Mouse (Mus musculus): Measurements from ENCODE around the gene Tert. TPM values are rescaled to one million over a fixed set of nuclear protein-coding genes. Genes with fewer than 3 reads are reported as not detected.

Gene Tert
- polyA plus RNA-seq, 1 experiment from 2014 or later = 1.4 TPM

GRCm38 (mm10) chr13:73626410-73626744 lies 334 bp upstream of the Tert start:
- Histone ChIP-seq H3K36me3 (0 out of 2 replicates have a peak, but pooled peaks cover 8% of the 10 kb centered on the region), H3K27me3 (no peaks in the 10 kb centered on the region), H3K9ac (no peak overlapping the region; the same call in 1 of the 2 replicates), H3K9me3 (replicated peaks) (no peaks in the 10 kb centered on the region), H3K4me1 (replicated peaks) (peaks cover 12% of the 10 kb centered on the region), H3K4me3 (peak overlapping the region; percentile 68), H3K27ac (no peak overlapping the region), H3K4me2 (peak overlapping the region; percentile 97)
- ATAC-seq (replicated peaks; ENCODE audit: insufficient number of reproducible peaks, insufficient read depth, low FRiP score, low read depth) = no peak
- 45% methylated on average over 6 of the region's 6 CpGs for WGBS

GRCm38 (mm10) chr13:73628586-73629113 lies 1.9 kb downstream of the Tert start:
- WGBS = 78% methylated on average over 11 of the region's 11 CpGs
- no peak overlapping the region for H3K27ac ChIP-seq
- ATAC-seq (replicated peaks; ENCODE audit: insufficient number of reproducible peaks, insufficient read depth, low FRiP score, low read depth) = no peak
- H3K4me1 ChIP-seq (replicated peaks) = peaks cover 12% of the 10 kb centered on the region
- no peaks in the 10 kb centered on the region for H3K9me3 ChIP-seq (replicated peaks)
- no peak overlapping the region for H3K9ac ChIP-seq
- H3K36me3 ChIP-seq = no peaks in the 10 kb centered on the region
- no peaks in the 10 kb centered on the region for H3K27me3 ChIP-seq
- no peak overlapping the region for H3K4me2 ChIP-seq
- no peak overlapping the region for H3K4me3 ChIP-seq

GRCm38 (mm10) chr13:73631837-73632236 lies 5.1 kb downstream of the Tert start:
- H3K4me3 ChIP-seq = no peak overlapping the region
- H3K36me3 ChIP-seq = no peaks in the 10 kb centered on the region
- H3K9me3 ChIP-seq (replicated peaks) = no peaks in the 10 kb centered on the region
- H3K27ac ChIP-seq = no peak overlapping the region
- H3K27me3 ChIP-seq = no peaks in the 10 kb centered on the region
- peaks cover 12% of the 10 kb centered on the region for H3K4me1 ChIP-seq (replicated peaks)
- WGBS = 89% methylated on average over 3 of the region's 3 CpGs
- no peak overlapping the region for H3K9ac ChIP-seq
- ATAC-seq (replicated peaks; ENCODE audit: insufficient number of reproducible peaks, insufficient read depth, low FRiP score, low read depth) = no peak
- H3K4me2 ChIP-seq = no peak overlapping the region

- H3K9me3 ChIP-seq (replicated peaks) = no peaks in the 10 kb centered on the region
- ATAC-seq (replicated peaks; ENCODE audit: insufficient number of reproducible peaks, insufficient read depth, low FRiP score, low read depth) = no peak
- no peaks in the 10 kb centered on the region for H3K27me3 ChIP-seq
- no peak overlapping the region for H3K9ac ChIP-seq
- no peaks in the 10 kb centered on the region for H3K4me1 ChIP-seq (replicated peaks)
- H3K4me3 ChIP-seq = no peak overlapping the region
- no peaks in the 10 kb centered on the region for H3K36me3 ChIP-seq
- H3K4me2 ChIP-seq = no peak overlapping the region
- 72% methylated on average over 5 of the region's 6 CpGs for WGBS
- H3K27ac ChIP-seq = no peak overlapping the region
Measured at GRCm38 (mm10) chr13:73637826-73638225, 11.1 kb downstream of the Tert start.

GRCm38 (mm10) chr13:73641296-73641695 lies 14.6 kb downstream of the Tert start:
- H3K27me3 ChIP-seq = no peaks in the 10 kb centered on the region
- WGBS = 75% methylated on average over 4 of the region's 4 CpGs
- no peak for ATAC-seq (replicated peaks; ENCODE audit: insufficient number of reproducible peaks, insufficient read depth, low FRiP score, low read depth)
- no peak overlapping the region for H3K4me3 ChIP-seq
- no peak overlapping the region for H3K4me2 ChIP-seq
- no peak overlapping the region for H3K27ac ChIP-seq
- no peaks in the 10 kb centered on the region for H3K4me1 ChIP-seq (replicated peaks)
- no peaks in the 10 kb centered on the region for H3K9me3 ChIP-seq (replicated peaks)
- no peak overlapping the region for H3K9ac ChIP-seq
- no peaks in the 10 kb centered on the region for H3K36me3 ChIP-seq

GRCm38 (mm10) chr13:73646397-73647087 lies 19.8 kb downstream of the Tert start:
- ATAC-seq (replicated peaks; ENCODE audit: insufficient number of reproducible peaks, insufficient read depth, low FRiP score, low read depth) = 0 out of 2 replicates have a peak, but pooled peaks have one; percentile 34
- Histone ChIP-seq H3K36me3 (no peaks in the 10 kb centered on the region), H3K27ac (no peak overlapping the region), H3K4me2 (no peak overlapping the region), H3K27me3 (no peaks in the 10 kb centered on the region), H3K9ac (no peak overlapping the region), H3K4me3 (no peak overlapping the region), H3K9me3 (replicated peaks) (no peaks in the 10 kb centered on the region), H3K4me1 (replicated peaks) (no peaks in the 10 kb centered on the region)
- WGBS = 41% methylated on average over 6 of the region's 6 CpGs

GRCm38 (mm10) chr13:73653266-73653665 lies 26.6 kb downstream of the Tert start:
- Histone ChIP-seq H3K4me2 (no peak overlapping the region), H3K9me3 (replicated peaks) (no peaks in the 10 kb centered on the region), H3K4me1 (replicated peaks) (no peaks in the 10 kb centered on the region), H3K4me3 (no peak overlapping the region), H3K9ac (no peak overlapping the region), H3K27ac (no peak overlapping the region), H3K36me3 (no peaks in the 10 kb centered on the region), H3K27me3 (no peaks in the 10 kb centered on the region)
- ATAC-seq (replicated peaks; ENCODE audit: insufficient number of reproducible peaks, insufficient read depth, low FRiP score, low read depth) = no peak
- 76% methylated on average over 3 of the region's 3 CpGs for WGBS

GRCm38 (mm10) chr13:73654976-73655375 lies 28.3 kb downstream of the Tert start:
- no peak overlapping the region for H3K9ac ChIP-seq
- H3K36me3 ChIP-seq = no peaks in the 10 kb centered on the region
- no peak overlapping the region for H3K4me3 ChIP-seq
- no peaks in the 10 kb centered on the region for H3K4me1 ChIP-seq (replicated peaks)
- no peak overlapping the region for H3K4me2 ChIP-seq
- H3K9me3 ChIP-seq (replicated peaks) = no peaks in the 10 kb centered on the region
- WGBS = 62% methylated on average over 3 of the region's 3 CpGs
- no peak for ATAC-seq (replicated peaks; ENCODE audit: insufficient number of reproducible peaks, insufficient read depth, low FRiP score, low read depth)
- no peak overlapping the region for H3K27ac ChIP-seq
- H3K27me3 ChIP-seq = no peaks in the 10 kb centered on the region

- H3K4me1 ChIP-seq (replicated peaks) = no peaks in the 10 kb centered on the region
- ATAC-seq (replicated peaks; ENCODE audit: insufficient number of reproducible peaks, insufficient read depth, low FRiP score, low read depth) = no peak
- no peaks in the 10 kb centered on the region for H3K27me3 ChIP-seq
- H3K27ac ChIP-seq = no peak overlapping the region
- H3K36me3 ChIP-seq = no peaks in the 10 kb centered on the region
- H3K4me3 ChIP-seq = no peak overlapping the region
- WGBS = 40% methylated on average over 2 of the region's 2 CpGs
- H3K9ac ChIP-seq = no peak overlapping the region
- no peak overlapping the region for H3K4me2 ChIP-seq
- H3K9me3 ChIP-seq (replicated peaks) = no peaks in the 10 kb centered on the region
Measured at GRCm38 (mm10) chr13:73658953-73659352, 32.2 kb downstream of the Tert start.

GRCm38 (mm10) chr13:73660163-73660695 lies 33.5 kb downstream of the Tert start:
- ATAC-seq (replicated peaks; ENCODE audit: insufficient number of reproducible peaks, insufficient read depth, low FRiP score, low read depth) = no peak
- Histone ChIP-seq H3K27me3 (no peaks in the 10 kb centered on the region), H3K4me1 (replicated peaks) (no peaks in the 10 kb centered on the region), H3K27ac (no peak overlapping the region), H3K9me3 (replicated peaks) (no peaks in the 10 kb centered on the region), H3K36me3 (no peaks in the 10 kb centered on the region), H3K9ac (no peak overlapping the region), H3K4me2 (no peak overlapping the region), H3K4me3 (no peak overlapping the region)
- WGBS = 74% methylated on average over 2 of the region's 2 CpGs

- Histone ChIP-seq H3K4me2 (no peak overlapping the region), H3K4me1 (replicated peaks) (no peaks in the 10 kb centered on the region), H3K36me3 (no peaks in the 10 kb centered on the region), H3K27me3 (no peaks in the 10 kb centered on the region; the same call in 1 of the 2 replicates), H3K9me3 (replicated peaks) (no peaks in the 10 kb centered on the region), H3K27ac (no peak overlapping the region), H3K4me3 (no peak overlapping the region), H3K9ac (no peak overlapping the region)
- no peak for ATAC-seq (replicated peaks; ENCODE audit: insufficient number of reproducible peaks, insufficient read depth, low FRiP score, low read depth)
- WGBS = 87% methylated on average over 7 of the region's 7 CpGs
Measured at GRCm38 (mm10) chr13:73675161-73675560, 48.5 kb downstream of the Tert start.

GRCm38 (mm10) chr13:73677853-73678252 lies 51.1 kb downstream of the Tert start, which contains the start of gene Slc6a18:
Slc6a18 (minus strand) TSS chr13:73678023.
- no peaks in the 10 kb centered on the region for H3K36me3 ChIP-seq
- ATAC-seq (replicated peaks; ENCODE audit: insufficient number of reproducible peaks, insufficient read depth, low FRiP score, low read depth) = no peak
- H3K9ac ChIP-seq = no peak within 1 kb of the TSS
- no peak within 1 kb of the TSS for H3K27ac ChIP-seq
- H3K27me3 ChIP-seq = no peaks in the 10 kb centered on the region; the same call in 1 of the 2 replicates
- no peak within 1 kb of the TSS for H3K4me3 ChIP-seq
- no peaks in the 10 kb centered on the region for H3K9me3 ChIP-seq (replicated peaks)
- no peak within 1 kb of the TSS for H3K4me2 ChIP-seq
- H3K4me1 ChIP-seq (replicated peaks) = no peaks in the 10 kb centered on the region
- WGBS = 72% methylated on average over 3 of the region's 3 CpGs

Measured in heart, embryonic 15.5 days (tissue).